Mouse (Mus musculus): ENCODE data around the gene Ctdnep1.

Ctdnep1 gene

DNA sequence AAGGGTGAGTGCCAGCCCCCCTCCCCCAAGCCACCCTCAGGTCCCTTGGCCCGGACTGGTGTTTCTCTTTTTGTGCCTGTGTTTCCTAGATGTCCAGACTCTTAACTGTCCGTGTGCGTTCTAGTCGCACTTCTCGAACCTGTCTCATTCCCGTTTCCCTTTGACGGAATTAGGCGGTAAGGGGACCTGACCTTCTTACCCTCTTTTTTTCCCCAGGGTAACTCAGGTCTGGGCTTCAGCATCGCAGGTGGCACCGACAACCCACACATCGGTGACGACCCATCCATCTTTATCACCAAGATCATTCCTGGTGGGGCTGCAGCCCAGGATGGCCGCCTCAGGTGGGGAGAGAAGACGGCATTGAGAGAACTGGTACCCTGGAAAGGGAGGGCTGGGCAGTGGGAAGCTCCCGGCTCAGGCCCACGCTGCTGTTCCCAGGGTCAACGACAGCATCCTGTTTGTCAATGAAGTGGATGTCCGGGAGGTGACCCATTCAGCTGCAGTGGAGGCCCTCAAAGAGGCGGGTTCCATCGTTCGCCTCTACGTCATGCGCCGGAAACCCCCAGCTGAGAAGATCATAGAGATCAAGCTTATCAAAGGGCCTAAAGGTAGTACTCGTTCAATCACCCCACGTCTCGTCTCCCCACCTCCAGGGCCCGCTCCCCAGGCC lies 49.8 kb downstream of the Ctdnep1 start:
- no peak for DNase-seq

DNA sequence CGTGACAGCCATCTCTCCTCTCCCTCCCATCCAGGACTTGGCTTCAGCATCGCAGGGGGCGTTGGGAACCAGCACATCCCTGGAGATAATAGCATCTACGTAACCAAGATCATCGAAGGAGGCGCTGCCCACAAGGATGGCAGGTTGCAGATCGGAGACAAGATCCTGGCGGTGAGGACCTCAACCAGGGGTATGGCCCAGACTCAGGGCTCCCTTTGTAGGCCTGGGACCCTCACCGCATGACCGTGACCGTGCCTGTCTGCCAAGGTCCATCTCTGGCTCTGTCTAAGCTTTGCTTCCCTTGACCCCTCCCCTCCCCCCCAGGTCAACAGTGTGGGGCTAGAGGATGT lies 50.3 kb downstream of the Ctdnep1 start:
- DNase-seq: no peak

DNA sequence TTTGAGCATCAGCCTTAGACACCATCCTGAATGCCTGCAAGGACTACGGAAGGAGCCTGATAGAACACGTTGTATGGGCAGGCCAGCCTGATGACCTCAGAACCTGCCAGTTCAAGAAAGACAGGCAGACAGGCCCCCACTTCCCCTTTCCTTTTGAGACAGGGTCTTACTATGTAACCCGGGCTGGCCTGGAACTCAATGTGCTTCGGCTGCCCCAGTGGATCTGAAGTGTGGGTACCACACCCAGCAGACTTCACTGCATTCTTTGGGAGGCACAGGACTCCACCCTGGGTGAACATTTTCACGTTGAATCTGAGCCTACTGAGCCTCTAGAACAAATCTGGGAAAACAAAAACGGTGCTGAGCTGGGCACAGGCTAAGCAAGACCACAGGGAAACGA lies 57.2 kb downstream of the Ctdnep1 start:
- no peak for DNase-seq

DNA sequence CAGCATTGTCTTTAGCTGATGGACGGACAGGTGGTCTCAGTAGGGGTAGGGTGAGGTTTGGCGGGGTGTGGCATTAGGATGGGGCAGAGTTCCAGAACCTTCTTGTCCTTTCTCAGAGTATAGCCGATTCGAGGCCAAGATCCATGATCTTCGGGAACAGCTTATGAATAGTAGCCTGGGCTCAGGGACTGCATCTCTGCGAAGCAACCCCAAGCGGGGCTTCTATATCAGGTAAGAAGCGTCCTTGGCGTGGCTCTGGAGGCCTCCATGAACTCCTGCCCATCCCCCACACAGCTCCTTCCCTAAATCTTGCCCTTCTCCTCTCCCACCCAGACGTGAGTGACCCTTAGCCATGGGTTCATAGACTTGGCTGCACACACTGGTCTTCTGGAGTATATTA lies 58.7 kb downstream of the Ctdnep1 start:
- no peak for DNase-seq

DNA sequence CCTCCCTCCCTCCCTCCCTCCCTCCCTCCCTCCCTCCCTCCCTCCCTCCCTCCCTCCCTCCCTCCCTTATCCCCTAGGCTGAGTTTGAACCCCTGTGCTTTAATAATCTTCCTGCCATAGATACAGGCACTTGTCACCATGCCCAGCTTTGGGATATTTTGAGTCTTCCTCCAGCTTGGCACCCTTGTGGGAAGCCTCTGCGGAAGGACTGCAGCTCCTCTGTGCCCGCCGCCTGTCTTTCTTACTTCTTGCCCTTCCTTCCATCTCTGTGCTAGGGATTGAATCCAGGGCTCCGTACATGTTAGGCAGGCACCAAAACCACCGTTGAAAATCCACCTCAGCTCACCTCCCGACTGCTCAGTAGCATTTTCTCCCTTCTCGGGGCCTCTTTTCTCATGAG lies 59.2 kb downstream of the Ctdnep1 start:
- no peak for DNase-seq
